Comparison of ENCODE assay signal across 12 mouse cellular contexts in genomic region chr17:37027486-37027885, GRCm38 (mm10). TPM values are rescaled to one million over a fixed set of nuclear protein-coding genes. Genes with fewer than 3 reads are reported as not detected.
DNase-seq lines count a peak whose midpoint lies in the region; ATAC-seq and TF ChIP-seq lines count a peak whose summit lies in the region.
"Had no signal": no experiment of that assay in that cellular context is flagged by ENCODE, and none has a peak within 500 bp of the region (broad histone marks: within the 10 kb centered on the region; RNA-seq: fewer than 3 reads in every experiment).

No protein-coding gene starts in this region.

- H3K27ac ChIP-seq in intestine, embryonic 14.5 days (ENCODE audit: low read depth), result peak overlapping the region; percentile 97
- no peak overlapping the region for H3K27ac ChIP-seq in intestine, postnatal 0 days (ENCODE audit: low read depth, low read length)
- peak overlapping the region; percentile 94; the same call in 1 of the 2 replicates for H3K27ac ChIP-seq in embryonic facial prominence, embryonic 11.5 days (replicated peaks; ENCODE audit: low read depth, low read length)
- peak overlapping the region; percentile 97 for H3K27ac ChIP-seq in hindbrain, embryonic 14.5 days
- peak overlapping the region; percentile 98 for H3K27ac ChIP-seq in midbrain, embryonic 16.5 days (ENCODE audit: low read length)

- no peak for ATAC-seq in intestine, embryonic 14.5 days (replicated peaks; ENCODE audit: low FRiP score, low TSS enrichment, low read depth)
- no peak for ATAC-seq in intestine, postnatal 0 days
- ATAC-seq in embryonic facial prominence, embryonic 11.5 days (replicated peaks; ENCODE audit: insufficient number of reproducible peaks, low FRiP score, low TSS enrichment, low read depth), result no peak
- no peak for ATAC-seq in hindbrain, embryonic 14.5 days (ENCODE audit: low FRiP score)
- no peak for ATAC-seq in midbrain, embryonic 16.5 days

- no peak for DNase-seq in intestine, embryonic 14.5 days (ENCODE audit: low spot score)
- DNase-seq in embryonic facial prominence, embryonic 11.5 days (ENCODE audit: low spot score), result no peak
- no peak for DNase-seq in hindbrain, embryonic 14.5 days (ENCODE audit: low spot score)
- DNase-seq in adrenal gland, postnatal 10 days, result no peak
- DNase-seq in adipocyte (ENCODE audit: low spot score), result no peak
- DNase-seq in cerebellum, postnatal 25 days, result no peak
- DNase-seq: kidney, adult 11 months had no signal

- 0 out of 2 replicates have a peak overlapping the region, but pooled peaks have one; percentile 47 for H3K4me2 ChIP-seq in intestine, embryonic 14.5 days (ENCODE audit: low read length)
- no peak overlapping the region for H3K4me2 ChIP-seq in intestine, postnatal 0 days (replicated peaks; ENCODE audit: low read depth)
- no peak overlapping the region for H3K4me2 ChIP-seq in embryonic facial prominence, embryonic 11.5 days (ENCODE audit: low read depth, low read length)
- no peak overlapping the region for H3K4me2 ChIP-seq in hindbrain, embryonic 14.5 days (replicated peaks)
- no peak overlapping the region for H3K4me2 ChIP-seq in midbrain, embryonic 16.5 days (ENCODE audit: low read length)

- H3K9me3 ChIP-seq in intestine, embryonic 14.5 days (ENCODE audit: control insufficient read depth, low read length), result no peaks in the 10 kb centered on the region
- H3K9me3 ChIP-seq in intestine, postnatal 0 days (ENCODE audit: control insufficient read depth), result no peaks in the 10 kb centered on the region
- no peaks in the 10 kb centered on the region for H3K9me3 ChIP-seq in embryonic facial prominence, embryonic 11.5 days (replicated peaks; ENCODE audit: control insufficient read depth, low read length)
- H3K9me3 ChIP-seq in hindbrain, embryonic 14.5 days (ENCODE audit: control insufficient read depth, low read length), result no peaks in the 10 kb centered on the region
- H3K9me3 ChIP-seq in midbrain, embryonic 16.5 days (replicated peaks; ENCODE audit: control insufficient read depth, low read length, poor library complexity, severe bottlenecking), result no peaks in the 10 kb centered on the region
- H3K9me3 ChIP-seq: lung, embryonic 15.5 days had no signal

- TF ChIP-seq CTCF in intestine, postnatal 0 days (IDR thresholded peaks at IDR 0.05; ENCODE audit: low read depth), result no peak

- H3K4me3 ChIP-seq in intestine, embryonic 14.5 days (ENCODE audit: low read depth, low read length), result no peak overlapping the region
- H3K4me3 ChIP-seq in intestine, postnatal 0 days (ENCODE audit: low read depth, low read length), result no peak overlapping the region
- no peak overlapping the region for H3K4me3 ChIP-seq in embryonic facial prominence, embryonic 11.5 days (ENCODE audit: low read depth, low read length)
- H3K4me3 ChIP-seq in hindbrain, embryonic 14.5 days (replicated peaks; ENCODE audit: low read length), result no peak overlapping the region
- no peak overlapping the region for H3K4me3 ChIP-seq in midbrain, embryonic 16.5 days (ENCODE audit: low read depth, low read length)

- H3K4me1 ChIP-seq in intestine, embryonic 14.5 days (replicated peaks; ENCODE audit: control insufficient read depth, insufficient read depth, low read length), result 0 out of 2 replicates have a peak, but pooled peaks cover 5% of the 10 kb centered on the region
- no peaks in the 10 kb centered on the region for H3K4me1 ChIP-seq in intestine, postnatal 0 days (replicated peaks; ENCODE audit: control insufficient read depth, insufficient read depth, low read length)
- H3K4me1 ChIP-seq in embryonic facial prominence, embryonic 11.5 days (ENCODE audit: control insufficient read depth, insufficient read depth, low read length), result no peaks in the 10 kb centered on the region
- peaks cover 7% of the 10 kb centered on the region; the same call in 1 of the 2 replicates for H3K4me1 ChIP-seq in hindbrain, embryonic 14.5 days (replicated peaks; ENCODE audit: control insufficient read depth, insufficient read depth, low read length)
- peaks cover 4% of the 10 kb centered on the region; the same call in 1 of the 2 replicates for H3K4me1 ChIP-seq in midbrain, embryonic 16.5 days (ENCODE audit: control insufficient read depth, insufficient read depth, low read length)

- no peaks in the 10 kb centered on the region for H3K36me3 ChIP-seq in intestine, embryonic 14.5 days (ENCODE audit: control insufficient read depth, insufficient read depth, low read length)
- H3K36me3 ChIP-seq in intestine, postnatal 0 days (ENCODE audit: control insufficient read depth, insufficient read depth), result no peaks in the 10 kb centered on the region
- H3K36me3 ChIP-seq in embryonic facial prominence, embryonic 11.5 days (replicated peaks; ENCODE audit: control insufficient read depth, insufficient read depth, low read depth, low read length), result no peaks in the 10 kb centered on the region
- H3K36me3 ChIP-seq in hindbrain, embryonic 14.5 days (replicated peaks; ENCODE audit: control insufficient read depth, insufficient read depth), result no peaks in the 10 kb centered on the region
- no peaks in the 10 kb centered on the region for H3K36me3 ChIP-seq in midbrain, embryonic 16.5 days (ENCODE audit: control insufficient read depth, insufficient read depth, low read length)
- H3K36me3 ChIP-seq: lung, embryonic 15.5 days had no signal

- WGBS in intestine, embryonic 14.5 days, result 96% methylated on average over 4 of the region's 4 CpGs
- 97% methylated on average over 4 of the region's 4 CpGs for WGBS in intestine, postnatal 0 days
- 94% methylated on average over 4 of the region's 4 CpGs for WGBS in embryonic facial prominence, embryonic 11.5 days
- 97% methylated on average over 4 of the region's 4 CpGs for WGBS in hindbrain, embryonic 14.5 days
- WGBS in midbrain, embryonic 16.5 days, result 95% methylated on average over 4 of the region's 4 CpGs

- H3K9ac ChIP-seq in intestine, embryonic 14.5 days (ENCODE audit: low read length), result no peak overlapping the region
- H3K9ac ChIP-seq in intestine, postnatal 0 days (ENCODE audit: low read depth, low read length), result no peak overlapping the region
- no peak overlapping the region for H3K9ac ChIP-seq in embryonic facial prominence, embryonic 11.5 days (replicated peaks; ENCODE audit: low read length)
- 0 out of 2 replicates have a peak overlapping the region, but pooled peaks have one; percentile 3 for H3K9ac ChIP-seq in hindbrain, embryonic 14.5 days
- no peak overlapping the region for H3K9ac ChIP-seq in midbrain, embryonic 16.5 days (ENCODE audit: low read depth, low read length)

- no peaks in the 10 kb centered on the region for H3K27me3 ChIP-seq in intestine, embryonic 14.5 days (replicated peaks; ENCODE audit: control insufficient read depth, insufficient read depth, low read length)
- no peaks in the 10 kb centered on the region for H3K27me3 ChIP-seq in intestine, postnatal 0 days (replicated peaks; ENCODE audit: control insufficient read depth, insufficient read depth, low read length)
- H3K27me3 ChIP-seq in embryonic facial prominence, embryonic 11.5 days (ENCODE audit: control insufficient read depth, insufficient read depth, low read length), result no peaks in the 10 kb centered on the region
- no peaks in the 10 kb centered on the region for H3K27me3 ChIP-seq in hindbrain, embryonic 14.5 days (ENCODE audit: control insufficient read depth, insufficient read depth, low read length)
- no peaks in the 10 kb centered on the region for H3K27me3 ChIP-seq in midbrain, embryonic 16.5 days (ENCODE audit: control insufficient read depth, insufficient read depth, low read depth, low read length)
- H3K27me3 ChIP-seq: lung, embryonic 15.5 days had no signal

RNA-seq across cellular contexts. Expression of gene Mog, which starts 4.3 kb away (rescaled TPM):
- 0.14 and 0.24 TPM in 2 replicates for polyA plus RNA-seq in intestine, embryonic 14.5 days (2014; fragmentation: Nextera tagmentation; extraction: Ambion mirVana)
- polyA plus RNA-seq in intestine, postnatal 0 days (2015; fragmentation: Nextera tagmentation; extraction: Ambion mirVana), result not detected in 2 replicates
- 0.20 TPM in 1 of 2 replicates, not detected in the other for polyA plus RNA-seq in embryonic facial prominence, embryonic 11.5 days (2014; fragmentation: Nextera tagmentation; extraction: Ambion mirVana)
- polyA plus RNA-seq in hindbrain, embryonic 14.5 days (2014; fragmentation: Nextera tagmentation; extraction: Ambion mirVana), result 2.2 and 3.1 TPM in 2 replicates
- polyA plus RNA-seq in midbrain, embryonic 16.5 days (2015; fragmentation: Nextera tagmentation; extraction: Ambion mirVana), result 2.0 and 3.2 TPM in 2 replicates
- total RNA-seq in adrenal gland, postnatal 10 days (2021), result not detected
- polyA plus RNA-seq: gonadal fat pad, adult 2 months had no signal

RNA-seq across cellular contexts. Expression of gene Gabbr1, which starts 18.3 kb away (rescaled TPM):
- 12.6 and 13.7 TPM in 2 replicates for polyA plus RNA-seq in intestine, embryonic 14.5 days (2014; fragmentation: Nextera tagmentation; extraction: Ambion mirVana)
- 4.1 and 4.4 TPM in 2 replicates for polyA plus RNA-seq in intestine, postnatal 0 days (2015; fragmentation: Nextera tagmentation; extraction: Ambion mirVana)
- 6.1 and 8.9 TPM in 2 replicates for polyA plus RNA-seq in embryonic facial prominence, embryonic 11.5 days (2014; fragmentation: Nextera tagmentation; extraction: Ambion mirVana)
- 114 and 117 TPM in 2 replicates for polyA plus RNA-seq in hindbrain, embryonic 14.5 days (2014; fragmentation: Nextera tagmentation; extraction: Ambion mirVana)
- polyA plus RNA-seq in midbrain, embryonic 16.5 days (2015; fragmentation: Nextera tagmentation; extraction: Ambion mirVana), result 81.7 and 94.9 TPM in 2 replicates
- 10 to 100 TPM; 22.1 to 40.3 TPM for total RNA-seq in adrenal gland, postnatal 10 days (2021)

RNA-seq across cellular contexts. Expression of gene Zfp57, which starts 26.5 kb away (rescaled TPM):
- 78.3 and 85.0 TPM in 2 replicates for polyA plus RNA-seq in intestine, embryonic 14.5 days (2014; fragmentation: Nextera tagmentation; extraction: Ambion mirVana)
- polyA plus RNA-seq in intestine, postnatal 0 days (2015; fragmentation: Nextera tagmentation; extraction: Ambion mirVana), result 8.6 and 9.0 TPM in 2 replicates
- polyA plus RNA-seq in embryonic facial prominence, embryonic 11.5 days (2014; fragmentation: Nextera tagmentation; extraction: Ambion mirVana), result 102 and 110 TPM in 2 replicates
- 225 and 236 TPM in 2 replicates for polyA plus RNA-seq in hindbrain, embryonic 14.5 days (2014; fragmentation: Nextera tagmentation; extraction: Ambion mirVana)
- polyA plus RNA-seq in midbrain, embryonic 16.5 days (2015; fragmentation: Nextera tagmentation; extraction: Ambion mirVana), result 280 and 312 TPM in 2 replicates
- 1 to 10 TPM; 4.0 to 7.7 TPM for total RNA-seq in adrenal gland, postnatal 10 days (2021)

RNA-seq across cellular contexts. Expression of gene H2-M5, which starts 38.1 kb away (rescaled TPM):
- polyA plus RNA-seq in intestine, embryonic 14.5 days (2014; fragmentation: Nextera tagmentation; extraction: Ambion mirVana), result 0.16 and 0.51 TPM in 2 replicates
- 0.05 TPM in 1 of 2 replicates, not detected in the other for polyA plus RNA-seq in intestine, postnatal 0 days (2015; fragmentation: Nextera tagmentation; extraction: Ambion mirVana)
- 0.39 and 0.45 TPM in 2 replicates for polyA plus RNA-seq in embryonic facial prominence, embryonic 11.5 days (2014; fragmentation: Nextera tagmentation; extraction: Ambion mirVana)
- polyA plus RNA-seq in hindbrain, embryonic 14.5 days (2014; fragmentation: Nextera tagmentation; extraction: Ambion mirVana), result 0.64 and 1.0 TPM in 2 replicates
- polyA plus RNA-seq in midbrain, embryonic 16.5 days (2015; fragmentation: Nextera tagmentation; extraction: Ambion mirVana), result 2.9 and 3.4 TPM in 2 replicates
- not detected for total RNA-seq in adrenal gland, postnatal 10 days (2021)

RNA-seq across cellular contexts. Expression of gene 2410137M14Rik, which starts 46.4 kb away (rescaled TPM):
- not detected in 2 replicates for polyA plus RNA-seq in intestine, embryonic 14.5 days (2014; fragmentation: Nextera tagmentation; extraction: Ambion mirVana)
- polyA plus RNA-seq in intestine, postnatal 0 days (2015; fragmentation: Nextera tagmentation; extraction: Ambion mirVana), result not detected in 2 replicates
- polyA plus RNA-seq in embryonic facial prominence, embryonic 11.5 days (2014; fragmentation: Nextera tagmentation; extraction: Ambion mirVana), result not detected in 2 replicates
- polyA plus RNA-seq in hindbrain, embryonic 14.5 days (2014; fragmentation: Nextera tagmentation; extraction: Ambion mirVana), result 0.47 TPM in 1 of 2 replicates, not detected in the other
- polyA plus RNA-seq in midbrain, embryonic 16.5 days (2015; fragmentation: Nextera tagmentation; extraction: Ambion mirVana), result 0.42 and 0.44 TPM in 2 replicates
- not detected for total RNA-seq in adrenal gland, postnatal 10 days (2021)
- polyA plus RNA-seq: C2C12; gonadal fat pad, adult 2 months; lung, embryonic 15.5 days had no signal
